Mouse (Mus musculus): ENCODE measurements around the gene Rbm7.

- TF ChIP-seq CTCF (IDR thresholded peaks at IDR 0.05; ENCODE audit: low read depth) (no peak), EP300 (IDR thresholded peaks at IDR 0.05; ENCODE audit: low read depth) (no peak)
Observed at GRCm38 (mm10) chr9:48455961-48456360, 39.1 kb downstream of the Rbm7 start.

Data from liver, embryonic 14.5 days (tissue).